Mouse (Mus musculus): ENCODE measurements around the gene BC029722.

BC029722 gene

GRCm38 (mm10) chr2:155779506-155779905 is 39.7 kb downstream of the BC029722 start:
- Histone ChIP-seq H3K4me3 (replicated peaks; ENCODE audit: low read length) (no peak overlapping the region), H3K36me3 (ENCODE audit: insufficient read depth, low read length) (no peaks in the 10 kb centered on the region), H3K27me3 (ENCODE audit: insufficient read depth, low read length) (peaks cover 39% of the 10 kb centered on the region), H3K9me3 (ENCODE audit: low read length) (no peaks in the 10 kb centered on the region), H3K4me1 (replicated peaks; ENCODE audit: low read depth, low read length) (peaks cover 10% of the 10 kb centered on the region)
- TF ChIP-seq NANOG (IDR thresholded peaks at IDR 0.05; ENCODE audit: borderline replicate concordance, low read length) (no peak), POU5F1 (IDR thresholded peaks at IDR 0.05; ENCODE audit: borderline replicate concordance, low read length) (no peak), CTCF (conservative IDR thresholded peaks at IDR 0.05; ENCODE audit: low read length) (no peak)

GRCm38 (mm10) chr2:155779066-155779465 is 40.2 kb downstream of the BC029722 start:
- TF ChIP-seq NANOG (IDR thresholded peaks at IDR 0.05; ENCODE audit: borderline replicate concordance, low read length) = no peak
- no peak for TF ChIP-seq POU5F1 (IDR thresholded peaks at IDR 0.05; ENCODE audit: borderline replicate concordance, low read length)
- no peak for TF ChIP-seq CTCF (conservative IDR thresholded peaks at IDR 0.05; ENCODE audit: low read length)
- Histone ChIP-seq H3K9me3 (ENCODE audit: low read length) (no peaks in the 10 kb centered on the region), H3K27me3 (ENCODE audit: insufficient read depth, low read length) (peaks cover 44% of the 10 kb centered on the region), H3K4me3 (replicated peaks; ENCODE audit: low read length) (no peak overlapping the region), H3K4me1 (replicated peaks; ENCODE audit: low read depth, low read length) (peaks cover 11% of the 10 kb centered on the region), H3K36me3 (ENCODE audit: insufficient read depth, low read length) (no peaks in the 10 kb centered on the region)

DNA sequence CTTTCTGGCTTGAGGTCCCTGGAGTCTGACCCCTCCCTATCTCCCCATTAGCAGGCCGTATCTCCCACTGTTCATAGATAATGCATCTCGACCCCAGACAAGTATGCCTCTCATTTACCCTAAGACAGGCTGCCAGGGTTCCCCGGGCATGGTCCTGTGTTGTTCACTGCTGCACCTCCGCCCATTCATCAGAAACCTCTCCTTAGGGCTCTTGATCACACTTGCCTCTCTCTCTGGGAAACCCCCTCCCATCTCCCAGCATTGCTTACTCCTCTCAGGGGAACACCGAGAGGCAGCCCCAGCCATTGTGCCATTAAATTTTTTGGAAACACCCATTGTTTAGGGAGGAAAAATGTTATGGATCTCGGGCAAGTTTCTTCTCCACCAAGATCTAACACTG is 41.2 kb downstream of the BC029722 start:
- Histone ChIP-seq H3K9me3 (ENCODE audit: low read length) (no peaks in the 10 kb centered on the region), H3K27me3 (ENCODE audit: insufficient read depth, low read length) (peaks cover 54% of the 10 kb centered on the region), H3K4me1 (replicated peaks; ENCODE audit: low read depth, low read length) (peaks cover 11% of the 10 kb centered on the region), H3K4me3 (replicated peaks; ENCODE audit: low read length) (no peak overlapping the region), H3K36me3 (ENCODE audit: insufficient read depth, low read length) (no peaks in the 10 kb centered on the region)
- no peak for TF ChIP-seq CTCF (conservative IDR thresholded peaks at IDR 0.05; ENCODE audit: low read length)
- TF ChIP-seq POU5F1 (IDR thresholded peaks at IDR 0.05; ENCODE audit: borderline replicate concordance, low read length) = no peak
- TF ChIP-seq NANOG (IDR thresholded peaks at IDR 0.05; ENCODE audit: borderline replicate concordance, low read length) = no peak

- H3K36me3 ChIP-seq (ENCODE audit: insufficient read depth, low read length) = no peaks in the 10 kb centered on the region
- H3K9me3 ChIP-seq (ENCODE audit: low read length) = no peaks in the 10 kb centered on the region
- peaks cover 11% of the 10 kb centered on the region for H3K4me1 ChIP-seq (replicated peaks; ENCODE audit: low read depth, low read length)
- TF ChIP-seq CTCF (conservative IDR thresholded peaks at IDR 0.05; ENCODE audit: low read length) = no peak
- TF ChIP-seq POU5F1 (IDR thresholded peaks at IDR 0.05; ENCODE audit: borderline replicate concordance, low read length) = no peak
- no peak for TF ChIP-seq NANOG (IDR thresholded peaks at IDR 0.05; ENCODE audit: borderline replicate concordance, low read length)
- peaks cover 57% of the 10 kb centered on the region for H3K27me3 ChIP-seq (ENCODE audit: insufficient read depth, low read length)
- H3K4me3 ChIP-seq (replicated peaks; ENCODE audit: low read length) = no peak overlapping the region
These were observed 41.6 kb downstream of the BC029722 start for GRCm38 (mm10) chr2:155777688-155777985.

GRCm38 (mm10) chr2:155776824-155777687 is 42.2 kb downstream of the BC029722 start:
- Histone ChIP-seq H3K36me3 (ENCODE audit: insufficient read depth, low read length) (no peaks in the 10 kb centered on the region), H3K9me3 (ENCODE audit: low read length) (no peaks in the 10 kb centered on the region), H3K27me3 (ENCODE audit: insufficient read depth, low read length) (peaks cover 60% of the 10 kb centered on the region), H3K4me3 (replicated peaks; ENCODE audit: low read length) (no peak overlapping the region), H3K4me1 (replicated peaks; ENCODE audit: low read depth, low read length) (peaks cover 11% of the 10 kb centered on the region)
- TF ChIP-seq NANOG (IDR thresholded peaks at IDR 0.05; ENCODE audit: borderline replicate concordance, low read length) (no peak), POU5F1 (IDR thresholded peaks at IDR 0.05; ENCODE audit: borderline replicate concordance, low read length) (no peak), CTCF (conservative IDR thresholded peaks at IDR 0.05; ENCODE audit: low read length) (no peak)

DNA sequence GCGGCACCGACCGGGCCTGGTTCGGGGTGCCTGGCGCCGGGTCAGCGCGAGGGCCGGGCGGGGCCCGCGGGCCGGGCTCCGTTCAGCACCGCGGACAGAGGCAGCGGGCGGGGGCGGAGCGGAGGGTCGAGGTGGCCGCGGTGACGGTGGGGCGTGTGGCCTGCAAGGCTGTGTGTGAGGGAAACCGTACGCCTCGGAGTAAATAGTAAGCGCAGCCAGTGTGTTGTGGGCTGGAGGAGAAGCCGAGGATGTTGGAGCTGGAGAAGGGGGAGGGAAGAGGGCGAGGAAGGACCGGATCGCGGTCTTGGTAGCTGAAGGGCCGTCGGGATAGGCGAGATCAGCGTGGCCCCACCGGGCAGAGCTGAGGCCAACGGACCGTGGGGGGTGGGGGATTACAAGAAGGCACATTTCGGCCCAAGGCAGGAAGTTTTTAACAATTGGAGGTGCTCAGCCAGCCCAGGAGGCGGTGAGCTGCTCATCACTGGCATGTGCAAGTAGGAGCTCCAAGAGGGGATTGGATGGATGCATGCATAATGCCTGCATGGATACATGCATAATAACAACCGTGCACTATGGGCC is 43.5 kb downstream of the BC029722 start:
- Histone ChIP-seq H3K36me3 (ENCODE audit: insufficient read depth, low read length) (no peaks in the 10 kb centered on the region), H3K9me3 (ENCODE audit: low read length) (no peaks in the 10 kb centered on the region), H3K4me3 (replicated peaks; ENCODE audit: low read length) (peak overlapping the region; percentile 81), H3K27me3 (ENCODE audit: insufficient read depth, low read length) (peaks cover 60% of the 10 kb centered on the region), H3K4me1 (replicated peaks; ENCODE audit: low read depth, low read length) (peaks cover 11% of the 10 kb centered on the region)
- TF ChIP-seq CTCF (conservative IDR thresholded peaks at IDR 0.05; ENCODE audit: low read length) = no peak
- TF ChIP-seq POU5F1 (IDR thresholded peaks at IDR 0.05; ENCODE audit: borderline replicate concordance, low read length) = no peak
- TF ChIP-seq NANOG (IDR thresholded peaks at IDR 0.05; ENCODE audit: borderline replicate concordance, low read length) = no peak

DNA sequence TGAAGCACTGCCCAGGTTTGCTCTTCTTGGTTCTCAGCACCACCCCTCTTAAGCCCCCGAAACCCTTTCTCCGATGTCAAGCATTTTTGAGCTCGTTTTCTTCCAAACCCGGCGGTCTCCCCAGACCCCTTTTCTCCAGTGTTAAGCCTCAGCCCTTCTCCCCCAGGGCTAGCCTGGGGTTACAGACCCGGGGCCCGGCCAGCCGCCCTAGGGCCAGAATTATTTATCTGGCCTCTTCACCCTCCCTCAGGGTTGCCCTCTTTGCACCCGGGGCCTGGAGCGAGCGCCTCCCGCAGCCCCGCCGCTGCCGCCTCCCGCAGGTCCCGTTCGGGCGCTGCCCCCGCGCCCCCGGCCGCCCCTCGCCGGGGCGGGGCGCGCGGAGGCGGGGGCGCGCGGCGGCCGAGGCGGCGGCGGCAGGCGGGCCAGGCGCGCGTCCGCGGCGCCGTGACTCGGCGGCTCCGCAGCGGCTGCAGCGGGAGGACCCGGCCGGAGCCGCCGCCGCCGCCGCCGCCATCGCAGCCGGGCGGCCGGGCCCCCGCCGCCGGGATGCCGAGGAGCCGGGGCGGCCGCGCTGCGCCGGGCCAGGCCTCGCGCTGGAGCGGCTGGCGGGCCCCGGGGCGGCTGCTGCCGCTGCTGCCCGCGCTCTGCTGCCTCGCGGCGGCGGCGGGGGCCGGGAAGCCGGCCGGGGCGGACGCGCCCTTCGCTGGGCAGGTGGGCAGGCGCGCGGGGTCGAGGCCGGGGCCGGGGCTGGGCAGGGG is 44.1 kb downstream of the BC029722 start, which contains the start of gene Mmp24:
Gene Mmp24, plus strand, starts transcription at position 416 of the 758 bp plus-strand sequence.
- Histone ChIP-seq H3K4me1 (replicated peaks; ENCODE audit: low read depth, low read length) (peaks cover 11% of the 10 kb centered on the region), H3K36me3 (ENCODE audit: insufficient read depth, low read length) (no peaks in the 10 kb centered on the region), H3K4me3 (replicated peaks; ENCODE audit: low read length) (peak within 1 kb of the TSS; percentile 81), H3K9me3 (ENCODE audit: low read length) (no peaks in the 10 kb centered on the region), H3K27me3 (ENCODE audit: insufficient read depth, low read length) (peaks cover 60% of the 10 kb centered on the region)
- TF ChIP-seq POU5F1 (IDR thresholded peaks at IDR 0.05; ENCODE audit: borderline replicate concordance, low read length) = no peak
- no peak for TF ChIP-seq NANOG (IDR thresholded peaks at IDR 0.05; ENCODE audit: borderline replicate concordance, low read length)

DNA sequence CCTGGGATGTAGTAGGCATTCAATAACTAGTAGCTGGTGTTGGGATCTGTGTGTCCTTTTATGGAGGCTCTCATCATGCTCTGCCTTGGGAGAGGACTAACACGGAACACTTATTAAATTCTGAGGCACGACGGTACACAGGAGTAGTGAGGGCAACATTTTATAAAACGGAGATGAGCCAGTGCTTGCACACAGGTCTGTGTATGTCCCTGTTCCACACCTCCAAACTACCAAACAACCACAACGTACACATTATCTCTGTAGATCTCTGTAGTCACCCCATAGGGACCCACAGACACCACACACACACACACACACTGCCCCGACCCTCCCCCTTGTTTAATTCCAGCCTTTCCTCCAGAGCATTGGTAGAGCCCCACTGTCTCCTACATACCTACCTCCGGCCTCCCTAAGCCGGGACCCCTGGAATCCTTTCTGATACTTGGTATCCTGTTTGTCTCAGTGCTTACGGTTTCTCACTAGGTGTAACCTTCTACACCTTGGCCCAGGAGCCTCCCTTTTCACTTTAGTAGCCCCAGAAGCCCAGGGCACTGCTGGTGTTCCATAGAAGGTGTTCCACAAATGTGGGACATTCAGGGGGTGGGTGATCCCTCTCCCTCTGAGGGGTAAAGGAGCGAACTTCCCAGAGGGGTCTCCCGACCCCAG is 44.8 kb downstream of the BC029722 start:
- Histone ChIP-seq H3K4me3 (replicated peaks; ENCODE audit: low read length) (peak overlapping the region; percentile 81), H3K4me1 (replicated peaks; ENCODE audit: low read depth, low read length) (peaks cover 11% of the 10 kb centered on the region), H3K9me3 (ENCODE audit: low read length) (no peaks in the 10 kb centered on the region), H3K27me3 (ENCODE audit: insufficient read depth, low read length) (peaks cover 62% of the 10 kb centered on the region), H3K36me3 (ENCODE audit: insufficient read depth, low read length) (no peaks in the 10 kb centered on the region)
- TF ChIP-seq CTCF (conservative IDR thresholded peaks at IDR 0.05; ENCODE audit: low read length) = no peak
- TF ChIP-seq POU5F1 (IDR thresholded peaks at IDR 0.05; ENCODE audit: borderline replicate concordance, low read length) = no peak

Measured in E14TG2a.4 (cell line).